Mouse (Mus musculus): ENCODE data around the gene Olfr594. TPM values are rescaled to one million over a fixed set of nuclear protein-coding genes. Genes with fewer than 3 reads are reported as not detected.

The Olfr594 gene
- not detected for polyA plus RNA-seq (2015; fragmentation: Illumina TruSeq; extraction: RNeasy Lipid Tissue Mini Kit (QIAGEN cat#74804); ENCODE audit: insufficient read depth, low replicate concordance)

DNA sequence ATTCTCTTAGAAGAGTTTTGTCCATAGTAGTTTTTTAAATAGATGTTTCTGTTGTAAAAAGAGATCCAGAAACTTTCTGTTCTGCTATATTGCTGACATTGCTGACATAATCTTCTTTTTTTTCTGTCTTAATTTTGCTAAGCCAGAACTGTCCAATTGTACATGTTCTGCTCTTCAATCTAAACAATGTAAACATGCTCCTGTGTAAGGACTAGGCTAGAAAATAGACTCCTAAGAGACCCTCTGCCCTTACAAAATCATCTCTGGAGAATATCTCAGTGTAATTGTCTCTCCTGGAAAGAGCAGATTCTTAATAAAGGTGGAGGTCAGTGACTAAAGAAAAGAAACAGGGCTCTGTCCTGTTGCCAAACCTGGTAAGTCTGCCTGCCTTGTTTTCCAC is at the start of gene Olfr594:
TSS of gene Olfr594 (plus strand) at position 301 of the 400 bp plus-strand sequence.

DNA sequence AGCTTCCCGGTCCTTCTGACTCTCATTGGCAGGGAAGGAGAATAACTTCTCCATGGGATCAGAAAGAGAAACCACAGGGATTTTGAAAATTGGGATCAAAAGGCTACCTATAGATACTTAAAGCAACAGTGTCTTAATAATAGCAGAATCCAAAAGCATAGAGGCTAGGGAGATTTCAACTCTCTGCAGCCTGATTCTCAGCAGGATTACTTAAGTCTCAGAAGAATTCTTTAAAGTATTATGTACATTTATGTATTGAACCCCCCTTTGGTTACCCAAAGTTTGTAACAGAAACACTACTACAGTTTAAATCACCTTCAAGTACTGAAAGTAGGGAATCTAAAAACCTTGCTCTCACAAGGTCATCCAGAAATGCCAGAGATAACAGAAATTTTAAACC is 38.6 kb upstream of the Olfr594 start, which contains the start of gene Olfr591:
TSS of gene Olfr591 (minus strand) at position 101 of the 400 bp plus-strand sequence.

DNA sequence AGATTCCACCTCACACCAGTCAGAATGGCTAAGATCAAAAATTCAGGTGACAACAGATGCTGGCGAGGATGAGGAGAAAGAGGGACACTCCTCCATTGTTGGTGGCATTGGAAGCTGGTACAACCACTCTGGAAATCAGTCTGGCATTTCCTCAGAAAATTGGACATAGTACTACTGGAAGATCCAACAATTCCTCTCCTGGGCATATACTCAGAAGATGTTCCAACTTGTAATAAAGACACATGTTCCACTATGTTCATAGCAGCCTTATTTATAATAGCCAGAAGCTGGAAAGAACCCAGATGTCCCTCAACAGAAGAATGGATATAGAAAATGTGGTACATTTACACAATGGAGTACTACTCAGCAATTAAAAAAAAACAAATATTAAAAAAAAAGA is 32.3 kb upstream of the Olfr594 start, which contains the start of gene Olfr592:
TSS of gene Olfr592 (plus strand) at position 301 of the 400 bp plus-strand sequence.

DNA sequence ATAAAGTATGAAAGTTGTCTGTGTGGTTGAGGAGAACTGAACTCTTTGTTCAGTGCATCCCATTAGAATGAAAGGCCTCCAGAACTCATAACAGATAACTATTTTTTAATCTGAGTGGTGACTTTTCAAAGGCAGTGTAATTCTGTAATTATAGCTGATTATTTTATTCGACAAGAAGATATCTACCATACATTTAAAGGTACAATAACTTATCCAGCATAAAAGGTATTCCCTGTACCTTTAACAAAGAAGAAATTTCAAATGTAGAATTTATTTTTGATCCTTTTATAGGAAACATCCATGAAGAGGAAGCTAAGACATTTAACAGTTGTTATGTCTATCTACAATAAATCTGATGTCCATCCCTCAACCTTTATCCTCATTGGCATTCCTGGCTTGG is 5.2 kb upstream of the Olfr594 start, which contains the start of gene Olfr593:
TSS of gene Olfr593 (plus strand) at position 301 of the 400 bp plus-strand sequence.

GRCm38 (mm10) chr7:103252405-103252804 is 35.6 kb downstream of the Olfr594 start, which contains the start of gene Usp17ld:
Gene Usp17ld, minus strand, starts transcription at chr7:103252505.

Other genes starting within 250 kb of the Olfr594 start
- not detected for gene Olfr577, start 241.1 kb upstream of the Olfr594 start, polyA plus RNA-seq (2015; fragmentation: Illumina TruSeq; extraction: RNeasy Lipid Tissue Mini Kit (QIAGEN cat#74804); ENCODE audit: insufficient read depth, low replicate concordance)
- not detected for gene Olfr578, start 227.7 kb upstream of the Olfr594 start, polyA plus RNA-seq (2015; fragmentation: Illumina TruSeq; extraction: RNeasy Lipid Tissue Mini Kit (QIAGEN cat#74804); ENCODE audit: insufficient read depth, low replicate concordance)
- not detected for gene Olfr582, start 179.0 kb upstream of the Olfr594 start, polyA plus RNA-seq (2015; fragmentation: Illumina TruSeq; extraction: RNeasy Lipid Tissue Mini Kit (QIAGEN cat#74804); ENCODE audit: insufficient read depth, low replicate concordance)
- not detected for gene Olfr583, start 165.7 kb upstream of the Olfr594 start, polyA plus RNA-seq (2015; fragmentation: Illumina TruSeq; extraction: RNeasy Lipid Tissue Mini Kit (QIAGEN cat#74804); ENCODE audit: insufficient read depth, low replicate concordance)
- gene Olfr584, start 135.1 kb upstream of the Olfr594 start, polyA plus RNA-seq (2015; fragmentation: Illumina TruSeq; extraction: RNeasy Lipid Tissue Mini Kit (QIAGEN cat#74804); ENCODE audit: insufficient read depth, low replicate concordance) = not detected
- gene Olfr585, start 119.3 kb upstream of the Olfr594 start, polyA plus RNA-seq (2015; fragmentation: Illumina TruSeq; extraction: RNeasy Lipid Tissue Mini Kit (QIAGEN cat#74804); ENCODE audit: insufficient read depth, low replicate concordance) = not detected
- not detected for gene Olfr586, start 91.4 kb upstream of the Olfr594 start, polyA plus RNA-seq (2015; fragmentation: Illumina TruSeq; extraction: RNeasy Lipid Tissue Mini Kit (QIAGEN cat#74804); ENCODE audit: insufficient read depth, low replicate concordance)
- not detected for gene Olfr588-ps1, start 76.1 kb upstream of the Olfr594 start, polyA plus RNA-seq (2015; fragmentation: Illumina TruSeq; extraction: RNeasy Lipid Tissue Mini Kit (QIAGEN cat#74804); ENCODE audit: insufficient read depth, low replicate concordance)
- gene Olfr589, start 60.6 kb upstream of the Olfr594 start, polyA plus RNA-seq (2015; fragmentation: Illumina TruSeq; extraction: RNeasy Lipid Tissue Mini Kit (QIAGEN cat#74804); ENCODE audit: insufficient read depth, low replicate concordance) = not detected
- gene Olfr591, start 38.7 kb upstream of the Olfr594 start, polyA plus RNA-seq (2015; fragmentation: Illumina TruSeq; extraction: RNeasy Lipid Tissue Mini Kit (QIAGEN cat#74804); ENCODE audit: insufficient read depth, low replicate concordance) = not detected
- gene Olfr592, start 32.2 kb upstream of the Olfr594 start, polyA plus RNA-seq (2015; fragmentation: Illumina TruSeq; extraction: RNeasy Lipid Tissue Mini Kit (QIAGEN cat#74804); ENCODE audit: insufficient read depth, low replicate concordance) = not detected
- gene Olfr593, start 5.1 kb upstream of the Olfr594 start, polyA plus RNA-seq (2015; fragmentation: Illumina TruSeq; extraction: RNeasy Lipid Tissue Mini Kit (QIAGEN cat#74804); ENCODE audit: insufficient read depth, low replicate concordance) = not detected
- not detected for gene Usp17ld, start 35.5 kb downstream of the Olfr594 start, polyA plus RNA-seq (2015; fragmentation: Illumina TruSeq; extraction: RNeasy Lipid Tissue Mini Kit (QIAGEN cat#74804); ENCODE audit: insufficient read depth, low replicate concordance)
- not detected for gene Olfr596, start 88.7 kb downstream of the Olfr594 start, polyA plus RNA-seq (2015; fragmentation: Illumina TruSeq; extraction: RNeasy Lipid Tissue Mini Kit (QIAGEN cat#74804); ENCODE audit: insufficient read depth, low replicate concordance)
- not detected for gene Olfr597, start 99.3 kb downstream of the Olfr594 start, polyA plus RNA-seq (2015; fragmentation: Illumina TruSeq; extraction: RNeasy Lipid Tissue Mini Kit (QIAGEN cat#74804); ENCODE audit: insufficient read depth, low replicate concordance)
- gene Olfr598, start 106.6 kb downstream of the Olfr594 start, polyA plus RNA-seq (2015; fragmentation: Illumina TruSeq; extraction: RNeasy Lipid Tissue Mini Kit (QIAGEN cat#74804); ENCODE audit: insufficient read depth, low replicate concordance) = not detected
- not detected for gene Olfr599, start 118.9 kb downstream of the Olfr594 start, polyA plus RNA-seq (2015; fragmentation: Illumina TruSeq; extraction: RNeasy Lipid Tissue Mini Kit (QIAGEN cat#74804); ENCODE audit: insufficient read depth, low replicate concordance)
- gene Olfr600, start 132.7 kb downstream of the Olfr594 start, polyA plus RNA-seq (2015; fragmentation: Illumina TruSeq; extraction: RNeasy Lipid Tissue Mini Kit (QIAGEN cat#74804); ENCODE audit: insufficient read depth, low replicate concordance) = not detected
- gene Olfr601, start 145.7 kb downstream of the Olfr594 start, polyA plus RNA-seq (2015; fragmentation: Illumina TruSeq; extraction: RNeasy Lipid Tissue Mini Kit (QIAGEN cat#74804); ENCODE audit: insufficient read depth, low replicate concordance) = not detected
- not detected for gene Olfr603, start 169.2 kb downstream of the Olfr594 start, polyA plus RNA-seq (2015; fragmentation: Illumina TruSeq; extraction: RNeasy Lipid Tissue Mini Kit (QIAGEN cat#74804); ENCODE audit: insufficient read depth, low replicate concordance)
- not detected for gene Usp17lc, start 198.1 kb downstream of the Olfr594 start, polyA plus RNA-seq (2015; fragmentation: Illumina TruSeq; extraction: RNeasy Lipid Tissue Mini Kit (QIAGEN cat#74804); ENCODE audit: insufficient read depth, low replicate concordance)
- gene Olfr605, start 228.4 kb downstream of the Olfr594 start, polyA plus RNA-seq (2015; fragmentation: Illumina TruSeq; extraction: RNeasy Lipid Tissue Mini Kit (QIAGEN cat#74804); ENCODE audit: insufficient read depth, low replicate concordance) = not detected
- gene Olfr606, start 232.1 kb downstream of the Olfr594 start, polyA plus RNA-seq (2015; fragmentation: Illumina TruSeq; extraction: RNeasy Lipid Tissue Mini Kit (QIAGEN cat#74804); ENCODE audit: insufficient read depth, low replicate concordance) = not detected
- gene Olfr607, start 247.2 kb downstream of the Olfr594 start, polyA plus RNA-seq (2015; fragmentation: Illumina TruSeq; extraction: RNeasy Lipid Tissue Mini Kit (QIAGEN cat#74804); ENCODE audit: insufficient read depth, low replicate concordance) = not detected